Mouse (Mus musculus): ENCODE measurements around the gene Zbtb24.
"Not testable (repeated sequence)": the region's sequence is repeated elsewhere in the genome, so short reads cannot be mapped to it uniquely, and the experiment has no call there.

The Zbtb24 gene

GRCm38 (mm10) chr10:41450137-41450670, at the start of gene Zbtb24:
TSS of gene Zbtb24 (plus strand) at chr10:41450383.
- peak; percentile 94 to 98 for DNase-seq

GRCm38 (mm10) chr10:41401097-41401496, 49.1 kb upstream of the Zbtb24 start:
- no peak for DNase-seq

- DNase-seq = no peak
Observed at GRCm38 (mm10) chr10:41403364-41403763, 46.8 kb upstream of the Zbtb24 start.

- DNase-seq = no peak
Observed at GRCm38 (mm10) chr10:41403893-41404612, 46.1 kb upstream of the Zbtb24 start.

DNA sequence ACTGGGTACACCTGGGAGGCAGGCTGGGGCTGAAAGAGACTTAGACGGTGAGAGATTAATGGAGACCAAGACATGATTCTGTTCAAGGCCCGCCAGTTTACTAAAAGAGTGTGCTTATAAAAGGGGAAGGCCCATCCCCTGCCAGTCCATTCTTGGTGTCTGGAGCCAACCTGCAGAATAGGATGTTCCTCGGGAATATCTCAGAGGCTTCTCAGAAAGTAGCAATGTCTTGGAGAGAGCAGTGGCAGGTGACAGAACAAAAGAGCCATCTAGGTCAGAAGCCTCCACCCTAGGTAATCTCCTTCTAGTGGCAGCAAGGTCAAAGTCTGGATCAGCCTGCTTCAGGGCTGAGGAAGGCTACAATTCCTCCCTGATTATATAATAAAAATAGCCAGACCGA, 40.0 kb upstream of the Zbtb24 start:
- not testable (repeated sequence) for DNase-seq

DNA sequence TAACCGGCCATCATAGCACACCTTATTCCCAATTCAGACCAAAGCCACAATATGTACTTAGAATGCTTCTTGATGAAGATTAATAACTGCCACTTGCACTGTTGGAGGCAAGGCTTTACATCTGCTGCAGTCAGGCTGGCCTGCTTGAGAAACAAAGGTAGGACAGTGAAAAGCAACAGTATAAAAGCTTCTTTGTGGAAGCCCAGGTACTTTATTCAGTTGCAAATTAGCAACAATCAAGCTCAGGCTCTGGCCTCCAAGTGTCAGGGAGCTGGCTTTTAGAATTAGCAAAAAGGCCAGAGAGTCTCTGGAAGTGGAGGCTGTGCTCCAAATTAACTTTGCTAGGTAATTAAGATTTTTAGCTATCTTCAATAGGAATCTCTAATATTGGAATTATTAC, 39.4 kb upstream of the Zbtb24 start:
- not testable (repeated sequence) for DNase-seq

DNA sequence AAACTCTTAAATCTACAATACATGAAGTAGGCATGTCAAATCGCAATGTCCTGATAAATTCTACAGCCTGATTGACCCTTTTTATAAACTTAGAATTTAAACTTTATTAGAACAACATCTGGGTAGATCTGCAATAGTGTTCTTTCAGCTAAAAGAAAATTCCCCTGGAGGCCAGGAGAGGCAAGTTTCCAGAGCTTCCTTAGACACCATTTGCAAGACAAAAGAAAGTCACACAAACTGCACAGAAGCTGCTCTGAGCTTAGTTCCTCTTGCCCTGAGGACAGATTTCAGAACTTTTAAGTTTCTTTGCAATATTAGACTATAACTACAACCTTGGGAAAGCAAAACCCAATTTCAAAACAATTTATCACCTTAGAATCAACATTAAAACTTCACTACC, 36.7 kb upstream of the Zbtb24 start:
- DNase-seq = not testable (repeated sequence)

DNA sequence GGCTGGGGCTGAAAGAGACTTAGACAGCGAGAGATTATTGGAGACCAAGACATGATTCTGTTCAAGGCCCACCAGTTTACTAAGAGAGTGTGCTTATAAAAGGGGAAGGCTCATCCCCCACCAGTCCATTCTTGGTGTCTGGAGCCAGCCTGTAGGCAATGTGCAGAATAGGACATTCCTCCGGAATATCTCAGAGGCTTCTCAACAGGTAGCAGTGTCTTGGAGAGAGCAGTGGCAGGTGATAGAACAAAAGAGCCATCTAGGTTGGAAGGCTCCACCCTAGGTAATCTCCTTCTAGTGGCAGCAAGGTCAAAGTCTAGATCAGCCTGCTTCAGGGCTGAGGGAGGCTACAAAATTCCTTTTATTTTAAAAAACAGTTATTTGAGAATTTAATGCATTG, 34.8 kb upstream of the Zbtb24 start:
- not testable (repeated sequence) for DNase-seq

DNA sequence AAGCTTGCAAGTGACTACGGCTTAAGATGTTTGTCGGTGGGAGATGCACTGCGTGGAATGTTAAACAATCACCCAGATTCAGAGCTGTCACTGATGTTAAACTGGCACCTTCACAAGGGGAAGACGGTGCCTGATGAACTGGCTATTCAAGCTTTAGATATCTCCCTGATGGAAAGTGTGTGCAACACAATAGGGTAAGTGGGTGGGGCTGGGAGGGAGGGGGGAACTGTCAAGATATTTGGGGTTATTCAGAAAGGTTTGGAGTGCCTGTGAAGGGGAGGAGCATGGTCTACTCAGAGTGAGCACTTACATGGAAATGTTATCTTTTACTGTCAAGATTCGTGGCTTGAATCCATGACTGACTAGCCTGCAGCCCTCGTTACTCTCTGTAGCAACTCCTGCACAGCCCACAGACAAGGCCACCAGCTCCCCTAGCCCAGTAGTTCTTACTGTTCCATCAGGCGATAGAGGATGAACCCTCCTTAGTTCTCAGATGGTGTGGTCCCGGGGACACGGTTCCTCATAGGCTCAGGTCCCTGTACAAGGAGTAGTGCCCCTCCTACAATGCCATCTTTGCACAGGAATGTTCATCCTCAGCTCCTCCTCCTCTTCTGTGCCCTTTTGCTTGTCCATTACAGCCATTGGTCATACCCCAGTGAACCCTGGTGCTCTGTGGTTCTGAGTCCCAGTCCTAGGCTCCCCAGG, 29.5 kb upstream of the Zbtb24 start:
- DNase-seq = no peak

- DNase-seq = no peak
Observed at GRCm38 (mm10) chr10:41423681-41424080, 26.5 kb upstream of the Zbtb24 start.

- DNase-seq = no peak
Observed at GRCm38 (mm10) chr10:41426368-41426767, 23.8 kb upstream of the Zbtb24 start.

DNA sequence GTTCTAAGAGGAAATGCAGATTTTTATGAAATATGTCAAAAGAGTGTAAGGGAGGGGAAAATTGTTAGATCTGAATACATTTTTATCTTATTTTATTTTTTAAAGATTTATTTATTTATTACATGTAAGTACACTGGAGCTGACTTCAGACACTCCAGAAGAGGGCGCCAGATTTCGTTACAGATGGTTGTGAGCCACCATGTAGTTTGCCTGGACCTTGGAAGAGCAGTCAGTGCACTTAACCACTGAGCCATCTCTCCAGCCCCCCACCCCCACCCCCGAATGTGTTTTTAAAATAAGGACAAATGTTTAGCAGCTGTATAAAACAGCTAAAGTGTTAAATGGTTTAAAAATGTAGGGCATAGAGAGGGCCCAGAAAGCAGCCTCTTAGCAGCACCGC, 15.6 kb upstream of the Zbtb24 start:
- DNase-seq = peak; percentile 60 to 70

- no peak for DNase-seq
Observed at GRCm38 (mm10) chr10:41435141-41435540, 15.0 kb upstream of the Zbtb24 start.

DNA sequence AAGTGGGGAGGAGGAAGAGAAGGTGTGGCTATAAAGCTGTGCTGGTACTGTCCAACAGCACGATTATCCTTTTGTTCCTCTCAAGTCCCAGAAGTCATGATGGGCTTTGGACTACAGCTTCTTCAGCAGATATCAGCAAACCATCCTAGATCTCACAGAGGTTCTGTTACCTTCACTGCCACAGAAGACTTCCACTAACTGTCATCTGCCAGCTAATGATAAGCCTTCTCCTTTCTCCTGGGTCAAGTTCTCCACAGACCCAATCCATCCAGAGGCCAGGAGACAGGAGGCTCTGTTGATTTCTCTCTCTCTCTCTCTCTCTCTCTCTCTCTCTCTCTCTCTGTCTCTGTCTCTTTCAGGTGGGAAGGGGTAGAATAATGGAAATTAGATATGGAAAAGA, 2.0 kb upstream of the Zbtb24 start:
- DNase-seq = no peak

DNA sequence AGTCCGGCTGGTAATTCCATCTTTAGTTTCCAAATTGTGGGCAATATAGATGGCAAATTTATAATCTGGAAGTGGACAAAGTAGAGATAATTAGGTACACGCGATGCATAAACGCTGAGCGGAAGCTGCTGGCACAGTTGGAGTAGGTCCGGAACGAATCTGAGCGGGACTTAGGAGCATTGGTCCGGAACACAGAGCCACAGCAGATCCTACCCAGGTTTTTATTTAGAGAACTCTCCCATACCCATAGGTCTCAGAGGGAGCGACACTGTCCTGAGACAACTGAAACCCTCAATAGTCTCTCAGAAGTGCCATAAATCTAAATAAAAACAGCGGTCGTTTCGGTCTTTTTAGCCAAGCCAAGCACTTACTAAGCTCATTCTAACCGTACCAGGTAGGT, 499 bp upstream of the Zbtb24 start:
- peak; percentile 53 to 59 for DNase-seq

GRCm38 (mm10) chr10:41450780-41451522, 768 bp downstream of the Zbtb24 start:
- no peak for DNase-seq

- no peak for DNase-seq
Observed at GRCm38 (mm10) chr10:41451656-41452055, 1.5 kb downstream of the Zbtb24 start.

- no peak for DNase-seq
Observed at GRCm38 (mm10) chr10:41452791-41453190, 2.6 kb downstream of the Zbtb24 start.

DNA sequence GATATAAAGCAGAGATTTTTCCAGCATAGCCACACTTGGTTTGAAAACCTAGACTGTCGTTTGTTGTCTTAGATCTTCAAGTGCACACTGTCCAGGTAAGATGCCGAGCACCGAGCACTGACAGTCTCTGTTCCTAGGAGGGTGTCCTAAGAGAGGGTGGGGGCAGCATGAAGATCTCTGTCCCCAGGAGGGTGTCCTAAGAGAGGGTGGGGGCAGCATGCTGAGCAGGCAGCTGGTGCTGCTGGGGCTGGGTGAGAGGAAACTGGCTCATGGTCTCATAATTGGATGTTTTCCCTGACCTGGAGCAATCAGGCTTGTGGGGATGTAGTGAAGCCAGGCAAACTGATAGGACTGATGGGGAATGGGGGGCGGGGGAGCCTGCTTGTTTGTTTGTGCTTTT, 9.8 kb downstream of the Zbtb24 start:
- no peak for DNase-seq

DNA sequence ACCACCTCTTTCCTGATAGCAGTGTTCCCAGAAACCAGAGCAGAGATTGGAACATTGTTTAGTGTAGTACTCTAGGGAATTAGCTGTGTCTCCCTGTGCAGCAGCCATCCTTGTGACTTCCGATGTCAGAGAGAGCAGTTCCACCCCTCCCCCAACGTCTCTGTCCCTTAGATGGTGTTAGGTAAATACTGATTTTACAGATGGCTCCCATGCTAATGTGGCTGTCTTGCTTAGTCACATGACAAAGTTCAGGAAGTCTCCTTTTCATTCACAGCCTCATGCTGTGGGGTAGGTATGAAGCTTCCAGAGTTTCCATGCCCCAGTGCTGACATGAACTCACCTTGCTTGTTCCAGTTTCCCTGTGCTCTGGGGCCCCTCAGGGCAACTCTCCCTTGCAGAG, 10.3 kb downstream of the Zbtb24 start:
- no peak for DNase-seq

- DNase-seq = no peak
Observed at GRCm38 (mm10) chr10:41461057-41461722, 11.0 kb downstream of the Zbtb24 start.

DNA sequence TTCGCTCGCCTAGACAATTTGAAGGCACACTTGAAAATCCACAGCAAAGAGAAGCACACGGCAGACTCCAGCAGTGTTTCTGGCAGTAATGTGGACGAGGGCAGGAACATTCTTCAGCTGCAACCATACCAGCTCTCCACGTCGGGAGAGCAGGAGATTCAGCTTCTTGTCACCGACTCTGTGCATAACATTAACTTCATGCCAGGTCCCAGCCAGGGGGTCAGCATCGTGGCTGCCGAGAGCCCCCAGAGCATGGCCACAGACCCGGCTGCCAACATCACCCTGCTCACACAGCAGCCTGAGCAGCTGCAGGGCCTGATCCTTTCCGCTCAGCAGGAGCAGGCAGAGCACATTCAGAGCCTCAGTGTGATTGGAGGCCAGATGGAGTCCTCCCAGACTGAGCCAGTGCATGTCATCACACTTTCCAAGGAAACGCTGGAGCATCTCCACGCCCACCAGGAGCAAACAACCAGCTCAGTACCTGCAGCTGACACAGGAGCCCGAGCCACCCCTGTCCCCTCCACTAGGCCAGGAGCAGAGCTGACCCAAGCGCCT, 14.3 kb downstream of the Zbtb24 start:
- no peak for DNase-seq

DNA sequence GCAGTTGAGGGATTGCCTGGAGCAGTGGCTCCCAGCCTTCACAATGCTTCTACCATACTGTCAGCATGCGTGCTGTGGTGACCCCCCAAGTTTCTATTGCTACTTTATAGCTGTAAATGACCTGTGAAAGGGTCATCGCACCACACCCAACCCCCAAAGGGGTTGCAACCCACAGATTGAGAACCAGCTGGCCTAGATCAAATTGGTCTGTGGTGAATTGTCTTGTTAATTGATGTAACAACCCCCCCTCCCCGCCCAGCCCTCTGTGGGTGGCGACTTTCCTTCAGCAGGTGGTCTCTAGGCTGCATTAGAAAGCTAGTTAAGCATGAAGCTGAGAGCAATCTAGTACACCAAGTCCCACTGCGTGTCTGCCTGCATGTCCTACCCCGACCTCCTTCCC, 17.1 kb downstream of the Zbtb24 start:
- DNase-seq = no peak

Data from cerebellum, adult 18-20 months (tissue).